Mouse (Mus musculus): ENCODE results near the gene Hist1h2bg.
A peak's percentile ranks its signal among the peaks of the same experiment; 100 is the strongest.

- TF ChIP-seq CTCF (IDR thresholded peaks at IDR 0.05): no peak
- TF ChIP-seq EP300 (IDR thresholded peaks at IDR 0.05): peak; percentile 97
Observed at GRCm38 (mm10) chr13:23581408-23582218, 10.4 kb downstream of the Hist1h2bg start, which contains the start of gene Hist1h4d.

Data from lung, postnatal 0 days (tissue).